9 mouse cellular contexts compared by ENCODE assay signal in the genomic region with DNA sequence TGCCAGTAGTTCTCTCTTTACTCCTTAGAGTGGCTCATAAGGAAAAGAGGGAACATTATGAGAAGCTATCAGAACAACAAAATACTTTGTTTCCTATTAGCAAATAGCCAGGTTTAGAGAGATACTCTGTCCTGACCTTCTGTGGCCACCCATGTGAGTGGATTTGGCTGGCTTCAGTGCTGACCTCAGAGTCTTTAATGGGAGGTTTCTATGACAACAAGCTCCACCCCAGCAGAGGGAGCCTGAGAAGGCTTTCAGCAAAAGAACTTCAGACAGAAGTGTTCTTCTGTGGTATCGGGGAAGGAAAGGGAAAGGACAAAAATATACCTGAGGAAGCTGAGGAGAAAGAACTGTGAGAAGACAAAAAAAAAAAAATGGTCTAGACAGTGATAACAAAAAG.
DNase-seq lines count a peak whose midpoint lies in the region; ATAC-seq and TF ChIP-seq lines count a peak whose summit lies in the region.
"Had no signal": no experiment of that assay in that cellular context is flagged by ENCODE, and none has a peak within 500 bp of the region (broad histone marks: within the 10 kb centered on the region; RNA-seq: fewer than 3 reads in every experiment).

No protein-coding gene starts in this region.

- H3K9ac ChIP-seq in limb, embryonic 14.5 days (ENCODE audit: low read depth, low read length, severe bottlenecking), result no peak overlapping the region
- H3K9ac ChIP-seq: neural tube, embryonic 13.5 days had no signal

- intact Hi-C loops in heart, postnatal 25 days (cut with DNase I), result no loop called here

- H3K4me2 ChIP-seq in limb, embryonic 14.5 days (replicated peaks; ENCODE audit: low read depth, low read length, severe bottlenecking), result no peak overlapping the region
- H3K4me2 ChIP-seq: neural tube, embryonic 13.5 days had no signal

- H3K9me3 ChIP-seq in limb, embryonic 14.5 days (ENCODE audit: control insufficient read depth, low read length), result no peaks in the 10 kb centered on the region
- H3K9me3 ChIP-seq in limb, embryonic 10.5 days (replicated peaks), result no peaks in the 10 kb centered on the region
- H3K9me3 ChIP-seq: neural tube, embryonic 13.5 days had no signal

- ATAC-seq in limb, embryonic 14.5 days (ENCODE audit: low FRiP score, low read depth), result no peak
- ATAC-seq in megakaryocyte progenitor cell, adult 5-6 weeks (replicated peaks; ENCODE audit: poor library complexity), result no peak
- ATAC-seq in monocyte, adult 5-6 weeks (replicated peaks; ENCODE audit: insufficient number of reproducible peaks, low FRiP score, low TSS enrichment, poor library complexity, severe bottlenecking), result no peak

- DNase-seq in limb, embryonic 14.5 days (ENCODE audit: low spot score), result peak; percentile 5
- no peak for DNase-seq in limb, embryonic 10.5 days (ENCODE audit: low spot score)
- peak; percentile 73 for DNase-seq in embryo, embryonic 10 days (ENCODE audit: low spot score)
- peak; percentile 6 for DNase-seq in heart, postnatal 25 days (ENCODE audit: low spot score)
- peak; percentile 74 for DNase-seq in lung, postnatal 36 days
- no peak for DNase-seq in frontal cortex, postnatal 25 days (ENCODE audit: low spot score in 2 of 2)

- H3K27me3 ChIP-seq in limb, embryonic 14.5 days (ENCODE audit: control insufficient read depth, insufficient read depth, low read length), result no peaks in the 10 kb centered on the region
- H3K27me3 ChIP-seq in limb, embryonic 10.5 days (ENCODE audit: low read depth, poor library complexity, severe bottlenecking), result peaks cover 85% of the 10 kb centered on the region

- no peaks in the 10 kb centered on the region for H3K36me3 ChIP-seq in limb, embryonic 14.5 days (ENCODE audit: control insufficient read depth, insufficient read depth, low read length)
- no peaks in the 10 kb centered on the region for H3K36me3 ChIP-seq in limb, embryonic 10.5 days
- H3K36me3 ChIP-seq: neural tube, embryonic 13.5 days had no signal

- no peak for TF ChIP-seq POLR2A in limb, embryonic 14.5 days (IDR thresholded peaks at IDR 0.05; ENCODE audit: borderline replicate concordance, extremely low read depth, insufficient read depth, insufficient read length)

- no peaks in the 10 kb centered on the region for H3K4me1 ChIP-seq in limb, embryonic 14.5 days (ENCODE audit: control insufficient read depth, insufficient read depth, low read length)
- H3K4me1 ChIP-seq in limb, embryonic 10.5 days, result no peaks in the 10 kb centered on the region

- 37% methylated on average over 1 of the region's 1 CpGs for WGBS in limb, embryonic 14.5 days
- WGBS in limb, embryonic 10.5 days, result 47% methylated on average over 1 of the region's 1 CpGs

- no peak overlapping the region for H3K4me3 ChIP-seq in limb, embryonic 14.5 days (replicated peaks; ENCODE audit: low read length)
- H3K4me3 ChIP-seq in limb, embryonic 10.5 days, result no peak overlapping the region
- H3K4me3 ChIP-seq: neural tube, embryonic 13.5 days had no signal

- H3K27ac ChIP-seq in limb, embryonic 14.5 days (replicated peaks; ENCODE audit: low read depth, low read length), result no peak overlapping the region
- H3K27ac ChIP-seq in limb, embryonic 10.5 days, result no peak overlapping the region
- H3K27ac ChIP-seq: neural tube, embryonic 13.5 days had no signal

Comparison
In these comparisons a context has a peak if more than half of its experiments do, and no peak if none do; other contexts are left out.
1. DNase-seq: peak in limb, embryonic 14.5 days (single experiment), embryo, embryonic 10 days (single experiment), heart, postnatal 25 days (single experiment) and lung, postnatal 36 days (single experiment); none in limb, embryonic 10.5 days (single experiment) and frontal cortex, postnatal 25 days (0 of 2).